Mouse (Mus musculus): ENCODE results near the gene Nphs1.

Gene Nphs1

GRCm38 (mm10) chr7:30457629-30458330, at the start of gene Nphs1, which contains the start of gene Kirrel2:
Nphs1 (plus strand) TSS chr7:30458315.
Kirrel2 (minus strand) TSS chr7:30457690.
- DNase-seq (ENCODE audit: low spot score), result no peak

GRCm38 (mm10) chr7:30408639-30409038, 49.5 kb upstream of the Nphs1 start:
- no peak for DNase-seq (ENCODE audit: low spot score)

GRCm38 (mm10) chr7:30409789-30410188, 48.3 kb upstream of the Nphs1 start:
- no peak for DNase-seq (ENCODE audit: low spot score)

GRCm38 (mm10) chr7:30411023-30411422, 47.1 kb upstream of the Nphs1 start:
- no peak for DNase-seq (ENCODE audit: low spot score)

GRCm38 (mm10) chr7:30412735-30413147, 45.4 kb upstream of the Nphs1 start:
- DNase-seq (ENCODE audit: low spot score), result no peak

GRCm38 (mm10) chr7:30413596-30413995, 44.5 kb upstream of the Nphs1 start, which contains the start of gene Tyrobp:
Tyrobp (plus strand) TSS chr7:30413760.
- DNase-seq (ENCODE audit: low spot score), result no peak

GRCm38 (mm10) chr7:30417856-30418255, 40.3 kb upstream of the Nphs1 start:
- no peak for DNase-seq (ENCODE audit: low spot score)

- no peak for DNase-seq (ENCODE audit: low spot score)
Measured at GRCm38 (mm10) chr7:30419561-30420499, 38.3 kb upstream of the Nphs1 start, which contains the start of gene Hcst. Hcst (minus strand) TSS chr7:30419854.

GRCm38 (mm10) chr7:30420673-30421072, 37.4 kb upstream of the Nphs1 start:
- DNase-seq (ENCODE audit: low spot score), result no peak

- DNase-seq (ENCODE audit: low spot score), result no peak
Measured at GRCm38 (mm10) chr7:30421175-30421889, 36.8 kb upstream of the Nphs1 start, which contains the start of gene Nfkbid. Nfkbid (plus strand) TSS chr7:30421732.

GRCm38 (mm10) chr7:30421890-30422435, 36.2 kb upstream of the Nphs1 start:
- peak; percentile 59 for DNase-seq (ENCODE audit: low spot score)

GRCm38 (mm10) chr7:30422560-30422959, 35.6 kb upstream of the Nphs1 start:
- DNase-seq (ENCODE audit: low spot score), result no peak

GRCm38 (mm10) chr7:30423071-30423641, 35.0 kb upstream of the Nphs1 start:
- DNase-seq (ENCODE audit: low spot score), result no peak

GRCm38 (mm10) chr7:30429327-30429726, 28.8 kb upstream of the Nphs1 start:
- DNase-seq (ENCODE audit: low spot score), result no peak

- no peak for DNase-seq (ENCODE audit: low spot score)
Measured at GRCm38 (mm10) chr7:30430191-30430590, 27.9 kb upstream of the Nphs1 start.

- peak; percentile 90 for DNase-seq (ENCODE audit: low spot score)
Measured at GRCm38 (mm10) chr7:30431793-30432192, 26.3 kb upstream of the Nphs1 start.

GRCm38 (mm10) chr7:30434238-30434637, 23.9 kb upstream of the Nphs1 start:
- no peak for DNase-seq (ENCODE audit: low spot score)

- no peak for DNase-seq (ENCODE audit: low spot score)
Measured at GRCm38 (mm10) chr7:30434701-30435100, 23.4 kb upstream of the Nphs1 start.

- no peak for DNase-seq (ENCODE audit: low spot score)
Measured at GRCm38 (mm10) chr7:30435156-30435555, 23.0 kb upstream of the Nphs1 start.

GRCm38 (mm10) chr7:30436879-30437278, 21.2 kb upstream of the Nphs1 start:
- no peak for DNase-seq (ENCODE audit: low spot score)

- DNase-seq (ENCODE audit: low spot score), result no peak
Measured at GRCm38 (mm10) chr7:30439734-30440133, 18.4 kb upstream of the Nphs1 start.

Measured in layer of hippocampus, adult 9-10 months (tissue).